Mouse (Mus musculus): ENCODE measurements around the gene Map3k20. TPM values are rescaled to one million over a fixed set of nuclear protein-coding genes. Genes with fewer than 3 reads are reported as not detected.

The Map3k20 gene
- polyA plus RNA-seq, 1 experiment from 2014 or later, result 9.7 TPM

GRCm38 (mm10) chr2:72298406-72298805 lies 13.0 kb downstream of the Map3k20 start:
- Histone ChIP-seq H3K4me2 (no peak overlapping the region), H3K27ac (0 out of 2 replicates have a peak overlapping the region, but pooled peaks have one; percentile 2), H3K36me3 (0 out of 2 replicates have a peak, but pooled peaks cover 4% of the 10 kb centered on the region), H3K9me3 (no peaks in the 10 kb centered on the region), H3K4me1 (replicated peaks) (peaks cover 13% of the 10 kb centered on the region), H3K4me3 (replicated peaks) (no peak overlapping the region), H3K9ac (replicated peaks) (no peak overlapping the region), H3K27me3 (no peaks in the 10 kb centered on the region)
- no peak for ATAC-seq (ENCODE audit: insufficient number of reproducible peaks, insufficient read depth, low FRiP score, low TSS enrichment, low read depth)
- WGBS, result 63% methylated on average over 4 of the region's 4 CpGs

GRCm38 (mm10) chr2:72301194-72301916 lies 15.9 kb downstream of the Map3k20 start:
- H3K4me3 ChIP-seq (replicated peaks), result no peak overlapping the region
- no peak for ATAC-seq (ENCODE audit: insufficient number of reproducible peaks, insufficient read depth, low FRiP score, low TSS enrichment, low read depth)
- 81% methylated on average over 9 of the region's 9 CpGs for WGBS

GRCm38 (mm10) chr2:72305738-72306137 lies 20.3 kb downstream of the Map3k20 start:
- WGBS, result 82% methylated on average over 7 of the region's 7 CpGs
- peaks cover 7% of the 10 kb centered on the region; the same call in 1 of the 2 replicates for H3K4me1 ChIP-seq (replicated peaks)
- no peak for ATAC-seq (ENCODE audit: insufficient number of reproducible peaks, insufficient read depth, low FRiP score, low TSS enrichment, low read depth)

More at GRCm38 (mm10) chr2:72301194-72301916, 15.9 kb downstream of the Map3k20 start:
- Histone ChIP-seq H3K27ac (no peak overlapping the region), H3K9me3 (no peaks in the 10 kb centered on the region; the same call in 1 of the 2 replicates), H3K27me3 (no peaks in the 10 kb centered on the region), H3K9ac (replicated peaks) (no peak overlapping the region), H3K4me2 (no peak overlapping the region), H3K36me3 (0 out of 2 replicates have a peak, but pooled peaks cover 4% of the 10 kb centered on the region), H3K4me1 (replicated peaks) (peaks cover 15% of the 10 kb centered on the region)

GRCm38 (mm10) chr2:72308351-72308750 lies 22.9 kb downstream of the Map3k20 start:
- H3K9me3 ChIP-seq, result no peaks in the 10 kb centered on the region; the same call in 1 of the 2 replicates
- WGBS, result 84% methylated on average over 5 of the region's 5 CpGs
- H3K27me3 ChIP-seq, result no peaks in the 10 kb centered on the region
- no peak overlapping the region for H3K27ac ChIP-seq
- no peak overlapping the region for H3K9ac ChIP-seq (replicated peaks)
- ATAC-seq (ENCODE audit: insufficient number of reproducible peaks, insufficient read depth, low FRiP score, low TSS enrichment, low read depth), result no peak
- no peak overlapping the region for H3K4me2 ChIP-seq
- H3K4me1 ChIP-seq (replicated peaks), result peaks cover 7% of the 10 kb centered on the region; the same call in 1 of the 2 replicates
- no peaks in the 10 kb centered on the region for H3K36me3 ChIP-seq
- H3K4me3 ChIP-seq (replicated peaks), result no peak overlapping the region

More at GRCm38 (mm10) chr2:72305738-72306137, 20.3 kb downstream of the Map3k20 start:
- Histone ChIP-seq H3K36me3 (no peaks in the 10 kb centered on the region), H3K27ac (no peak overlapping the region), H3K27me3 (no peaks in the 10 kb centered on the region), H3K4me3 (replicated peaks) (no peak overlapping the region), H3K9ac (replicated peaks) (no peak overlapping the region), H3K9me3 (no peaks in the 10 kb centered on the region; the same call in 1 of the 2 replicates), H3K4me2 (no peak overlapping the region)

- no peak for ATAC-seq (ENCODE audit: insufficient number of reproducible peaks, insufficient read depth, low FRiP score, low TSS enrichment, low read depth)
- Histone ChIP-seq H3K9ac (replicated peaks) (no peak overlapping the region), H3K4me2 (no peak overlapping the region), H3K27ac (no peak overlapping the region), H3K9me3 (no peaks in the 10 kb centered on the region; the same call in 1 of the 2 replicates), H3K4me1 (replicated peaks) (peaks cover 5% of the 10 kb centered on the region; the same call in 1 of the 2 replicates), H3K36me3 (no peaks in the 10 kb centered on the region), H3K4me3 (replicated peaks) (no peak overlapping the region), H3K27me3 (no peaks in the 10 kb centered on the region)
- WGBS, result 87% methylated on average over 5 of the region's 5 CpGs
These were observed 23.5 kb downstream of the Map3k20 start for GRCm38 (mm10) chr2:72308981-72309380.

- Histone ChIP-seq H3K4me2 (no peak overlapping the region), H3K9ac (replicated peaks) (no peak overlapping the region), H3K4me1 (replicated peaks) (no peaks in the 10 kb centered on the region), H3K27me3 (no peaks in the 10 kb centered on the region), H3K4me3 (replicated peaks) (no peak overlapping the region), H3K27ac (no peak overlapping the region), H3K36me3 (no peaks in the 10 kb centered on the region), H3K9me3 (no peaks in the 10 kb centered on the region)
- WGBS, result 71% methylated on average over 8 of the region's 8 CpGs
- no peak for ATAC-seq (ENCODE audit: insufficient number of reproducible peaks, insufficient read depth, low FRiP score, low TSS enrichment, low read depth)
These were observed 26.0 kb downstream of the Map3k20 start for GRCm38 (mm10) chr2:72311486-72311885.

DNA sequence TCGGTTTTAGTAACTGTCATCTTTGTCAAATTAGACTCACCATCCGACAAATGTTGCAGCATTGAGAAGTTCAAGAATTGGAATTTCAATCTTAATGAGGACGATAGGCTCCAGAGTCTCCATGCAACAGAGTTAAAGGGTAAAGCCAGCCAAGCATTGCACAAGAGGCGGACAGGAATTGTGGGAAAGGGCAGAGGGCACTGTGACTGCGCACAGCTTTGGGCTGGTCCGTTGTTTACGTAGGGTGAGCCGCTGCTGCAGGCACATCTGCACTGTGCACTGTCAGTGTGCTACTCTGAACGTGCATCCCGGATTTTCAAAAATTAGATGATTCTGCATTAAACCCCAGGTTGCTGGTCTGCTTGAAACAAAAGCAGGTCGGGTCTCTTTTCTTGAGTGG lies 27.9 kb downstream of the Map3k20 start:
- no peak overlapping the region for H3K27ac ChIP-seq
- no peaks in the 10 kb centered on the region for H3K36me3 ChIP-seq
- no peak overlapping the region for H3K9ac ChIP-seq (replicated peaks)
- no peak overlapping the region for H3K4me3 ChIP-seq (replicated peaks)
- H3K4me1 ChIP-seq (replicated peaks), result peaks cover 2% of the 10 kb centered on the region; the same call in 1 of the 2 replicates
- no peaks in the 10 kb centered on the region for H3K9me3 ChIP-seq
- no peak overlapping the region for H3K4me2 ChIP-seq
- no peaks in the 10 kb centered on the region for H3K27me3 ChIP-seq
- no peak for ATAC-seq (ENCODE audit: insufficient number of reproducible peaks, insufficient read depth, low FRiP score, low TSS enrichment, low read depth)
- 89% methylated on average over 11 of the region's 11 CpGs for WGBS

DNA sequence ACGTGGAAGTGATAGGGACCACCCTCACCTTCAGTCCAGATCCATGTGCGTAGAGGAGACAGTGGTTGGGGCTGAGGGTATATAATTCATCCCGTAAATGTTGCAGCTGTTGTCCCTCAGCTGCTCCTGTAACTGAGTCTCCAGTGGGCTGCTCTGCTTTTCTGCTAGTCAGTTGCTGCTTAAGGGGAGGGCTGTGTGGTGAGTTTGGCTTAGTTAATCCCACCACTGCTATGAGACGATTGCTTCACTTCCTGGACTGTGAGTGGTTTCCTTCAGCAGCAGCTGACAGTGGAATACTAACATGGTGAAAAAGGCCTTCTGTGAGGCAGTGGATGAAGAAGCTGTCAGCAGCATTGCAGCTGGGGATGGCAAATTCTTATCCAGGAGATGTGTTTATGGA lies 33.0 kb downstream of the Map3k20 start:
- 50% methylated on average over 4 of the region's 4 CpGs for WGBS
- peaks cover 21% of the 10 kb centered on the region for H3K4me1 ChIP-seq (replicated peaks)
- H3K4me3 ChIP-seq (replicated peaks), result no peak overlapping the region
- H3K9ac ChIP-seq (replicated peaks), result no peak overlapping the region
- no peaks in the 10 kb centered on the region for H3K36me3 ChIP-seq
- no peaks in the 10 kb centered on the region for H3K27me3 ChIP-seq
- ATAC-seq (ENCODE audit: insufficient number of reproducible peaks, insufficient read depth, low FRiP score, low TSS enrichment, low read depth), result no peak
- H3K9me3 ChIP-seq, result no peaks in the 10 kb centered on the region
- H3K27ac ChIP-seq, result 0 out of 2 replicates have a peak overlapping the region, but pooled peaks have one; percentile 1
- no peak overlapping the region for H3K4me2 ChIP-seq

GRCm38 (mm10) chr2:72319028-72319798 lies 33.8 kb downstream of the Map3k20 start:
- H3K4me3 ChIP-seq (replicated peaks), result no peak overlapping the region
- H3K4me2 ChIP-seq, result no peak overlapping the region
- H3K27me3 ChIP-seq, result no peaks in the 10 kb centered on the region
- no peak for ATAC-seq (ENCODE audit: insufficient number of reproducible peaks, insufficient read depth, low FRiP score, low TSS enrichment, low read depth)
- peaks cover 22% of the 10 kb centered on the region for H3K4me1 ChIP-seq (replicated peaks)
- no peaks in the 10 kb centered on the region for H3K36me3 ChIP-seq
- H3K27ac ChIP-seq, result 0 out of 2 replicates have a peak overlapping the region, but pooled peaks have one; percentile 1
- 79% methylated on average over 7 of the region's 7 CpGs for WGBS
- H3K9me3 ChIP-seq, result no peaks in the 10 kb centered on the region
- no peak overlapping the region for H3K9ac ChIP-seq (replicated peaks)

DNA sequence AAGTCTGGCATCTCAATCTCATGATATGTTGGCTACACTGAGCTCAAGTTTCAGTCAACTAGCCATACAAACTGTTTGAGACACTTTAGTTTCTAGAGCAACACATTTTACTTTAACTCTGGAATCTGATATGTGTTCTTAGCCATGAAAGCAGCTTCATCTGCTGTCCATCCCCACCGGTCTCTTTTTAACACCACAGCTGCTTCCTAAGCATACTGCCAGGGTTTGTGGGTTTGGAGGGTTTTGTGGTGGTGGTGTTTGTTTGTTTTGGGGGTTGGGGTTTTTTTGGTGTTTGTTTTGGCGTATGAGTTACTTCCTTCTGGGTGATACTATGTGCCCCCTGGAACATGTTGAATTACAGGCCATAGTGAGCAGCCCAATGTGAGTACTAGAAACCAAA lies 35.2 kb downstream of the Map3k20 start:
- H3K27ac ChIP-seq, result no peak overlapping the region
- WGBS, result 79% methylated on average over 2 of the region's 2 CpGs
- no peaks in the 10 kb centered on the region for H3K27me3 ChIP-seq
- H3K4me2 ChIP-seq, result no peak overlapping the region
- H3K9me3 ChIP-seq, result no peaks in the 10 kb centered on the region
- no peak overlapping the region for H3K9ac ChIP-seq (replicated peaks)
- no peak overlapping the region for H3K4me3 ChIP-seq (replicated peaks)
- H3K36me3 ChIP-seq, result no peaks in the 10 kb centered on the region
- H3K4me1 ChIP-seq (replicated peaks), result peaks cover 22% of the 10 kb centered on the region
- no peak for ATAC-seq (ENCODE audit: insufficient number of reproducible peaks, insufficient read depth, low FRiP score, low TSS enrichment, low read depth)

GRCm38 (mm10) chr2:72321591-72321990 lies 36.2 kb downstream of the Map3k20 start:
- Histone ChIP-seq H3K4me1 (replicated peaks) (peaks cover 25% of the 10 kb centered on the region), H3K4me3 (replicated peaks) (no peak overlapping the region), H3K9ac (replicated peaks) (no peak overlapping the region), H3K27me3 (no peaks in the 10 kb centered on the region), H3K4me2 (no peak overlapping the region), H3K27ac (no peak overlapping the region), H3K9me3 (no peaks in the 10 kb centered on the region), H3K36me3 (no peaks in the 10 kb centered on the region)
- 79% methylated on average over 5 of the region's 5 CpGs for WGBS
- ATAC-seq (ENCODE audit: insufficient number of reproducible peaks, insufficient read depth, low FRiP score, low TSS enrichment, low read depth), result no peak

All from limb, embryonic 12.5 days (tissue).